Mouse (Mus musculus): ENCODE results near the gene Pramel3.
"Not testable (repeated sequence)": the region's sequence is repeated elsewhere in the genome, so short reads cannot be mapped to it uniquely, and the experiment has no call there.

The Pramel3 gene

GRCm38 (mm10) chrX:135302007-135302406 is at the start of gene Pramel3:
Pramel3 (plus strand) TSS chrX:135302307.
- not testable (repeated sequence) for DNase-seq

DNA sequence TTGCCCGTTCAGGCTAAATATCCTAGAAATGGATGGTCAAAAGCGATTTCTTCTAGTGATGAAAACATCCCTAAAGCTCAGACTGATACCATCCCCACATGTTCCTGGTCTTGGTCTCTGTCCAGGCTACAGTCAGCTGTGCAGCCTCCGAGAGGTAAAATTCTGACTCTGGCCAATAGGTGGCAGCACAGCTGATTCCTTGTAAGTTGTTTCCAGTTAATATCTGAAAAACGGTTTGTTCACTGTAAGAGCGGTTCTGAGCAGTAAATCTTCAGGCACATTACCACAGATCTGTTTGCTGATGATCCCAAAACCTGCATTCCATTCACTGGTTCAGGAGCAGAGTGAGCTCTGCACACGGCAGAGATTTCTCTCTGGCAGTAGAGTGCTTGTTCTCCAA is 58.6 kb downstream of the Pramel3 start:
- DNase-seq = not testable (repeated sequence)

DNA sequence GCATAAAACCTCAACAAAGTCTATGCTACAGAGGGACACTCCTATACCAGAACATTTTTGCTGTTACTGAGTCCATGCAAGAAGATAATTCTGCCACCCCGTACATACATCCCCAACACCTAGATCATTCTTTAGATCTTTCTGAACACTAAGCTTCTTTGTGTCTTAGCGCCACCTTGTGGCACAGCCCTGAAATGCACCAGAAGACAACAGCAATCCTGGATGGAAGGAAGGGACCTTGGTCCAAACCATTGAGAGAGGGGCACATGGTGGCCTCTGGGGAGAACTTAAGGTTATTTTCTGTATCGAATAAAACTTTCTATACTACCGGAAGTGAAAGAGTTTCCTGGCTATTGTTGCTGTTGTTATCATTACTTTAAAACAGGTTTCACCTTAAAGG is 59.8 kb downstream of the Pramel3 start:
- DNase-seq = not testable (repeated sequence)
